Mouse (Mus musculus) stomach, embryonic 16.5 days (tissue): Measurements from ENCODE around the gene Prr14. TPM values are rescaled to one million over a fixed set of nuclear protein-coding genes. Genes with fewer than 3 reads are reported as not detected.
"Not testable (repeated sequence)": the region's sequence is repeated elsewhere in the genome, so short reads cannot be mapped to it uniquely, and the experiment has no call there.

ENCODE experiments used
- ATAC-seq: fragments of 200-750 bp; cut with Nextera tagmentation; 2 replicates; pipeline ENCODE4 v1.8.0; 2017; ENCODE audit warnings: moderate number of reproducible peaks, moderate TSS enrichment; ENCODE audit not compliant: insufficient read depth, low FRiP score
- H3K27ac ChIP-seq: fragments of 300-500 bp; sonication (generic); 2 replicates; pipeline ENCODE4 v1.5.1; 2014; ENCODE audit warnings: low read length
- H3K27me3 ChIP-seq: fragments of 300-500 bp; sonication (generic); 2 replicates; pipeline ENCODE4 v1.6.1; 2014; ENCODE audit warnings: low read length, control low read depth, mixed read lengths; ENCODE audit not compliant: control insufficient read depth, insufficient read depth
- H3K36me3 ChIP-seq: fragments of 300-500 bp; sonication (generic); 2 replicates; pipeline ENCODE4 v1.6.1; 2014; ENCODE audit warnings: low read length; ENCODE audit not compliant: control insufficient read depth, insufficient read depth
- H3K4me1 ChIP-seq: fragments of 300-500 bp; sonication (generic); 2 replicates; pipeline ENCODE4 v1.6.1; 2014; ENCODE audit warnings: low read length, control low read depth, mixed read lengths; ENCODE audit not compliant: control insufficient read depth, insufficient read depth
- H3K4me2 ChIP-seq: fragments of 300-500 bp; sonication (generic); 2 replicates; pipeline ENCODE4 v1.6.1; 2014; ENCODE audit warnings: low read depth, low read length, mixed read lengths
- H3K4me3 ChIP-seq: fragments of 300-500 bp; sonication (generic); replicated peaks from 2 replicates; pipeline ENCODE4 v1.5.1; 2014; ENCODE audit warnings: mild to moderate bottlenecking, low read length
- H3K9ac ChIP-seq: fragments of 300-500 bp; sonication (generic); 2 replicates; pipeline ENCODE4 v1.6.1; 2014; ENCODE audit warnings: low read length
- H3K9me3 ChIP-seq: fragments of 300-500 bp; sonication (generic); replicated peaks from 2 replicates; pipeline ENCODE4 v1.6.1; 2016; ENCODE audit warnings: low read length, control low read depth; ENCODE audit not compliant: control insufficient read depth
- WGBS: fragments of 180-500 bp; shearing (Covaris S2); extraction: QIAGEN DNeasy Blood & Tissue Kit; methylation state at CpG from one replicate; pipeline ENCODE4 v1.1.7; 2014; 5-methylcytosine and 5-hydroxymethylcytosine counted together
- polyA plus RNA-seq: library from polyadenylated mRNA; unstranded; fragments of >200 nt; fragmentation: Nextera tagmentation; extraction: Ambion mirVana; gene quantifications from 2 replicates; pipeline ENCODE4 v1.2.1, GENCODE M21; 2015

Gene Prr14
- 35.9 and 37.8 TPM in 2 replicates for polyA plus RNA-seq

- H3K27me3 ChIP-seq, H3K27ac ChIP-seq, ATAC-seq, H3K4me3 ChIP-seq, H3K4me2 ChIP-seq, H3K9me3 ChIP-seq, H3K9ac ChIP-seq, H3K4me1 ChIP-seq: not testable (repeated sequence)
- WGBS, result 94% methylated on average over 8 of the region's 8 CpGs
- H3K36me3 ChIP-seq, result peaks cover 34% of the 10 kb centered on the region
These were observed at the start of gene Prr14 for GRCm38 (mm10) chr7:127459311-127459710. Gene Prr14 (plus strand): TSS chr7:127459611.

GRCm38 (mm10) chr7:127411418-127411817 is 48.0 kb upstream of the Prr14 start:
- H3K4me2 ChIP-seq, result no peak overlapping the region
- WGBS, result 74% methylated on average over 2 of the region's 2 CpGs
- no peak for ATAC-seq
- H3K36me3 ChIP-seq, result no peaks in the 10 kb centered on the region
- no peaks in the 10 kb centered on the region for H3K4me1 ChIP-seq
- no peak overlapping the region for H3K4me3 ChIP-seq
- no peak overlapping the region for H3K9ac ChIP-seq
- H3K27me3 ChIP-seq, result no peaks in the 10 kb centered on the region
- no peaks in the 10 kb centered on the region for H3K9me3 ChIP-seq
- H3K27ac ChIP-seq, result no peak overlapping the region

DNA sequence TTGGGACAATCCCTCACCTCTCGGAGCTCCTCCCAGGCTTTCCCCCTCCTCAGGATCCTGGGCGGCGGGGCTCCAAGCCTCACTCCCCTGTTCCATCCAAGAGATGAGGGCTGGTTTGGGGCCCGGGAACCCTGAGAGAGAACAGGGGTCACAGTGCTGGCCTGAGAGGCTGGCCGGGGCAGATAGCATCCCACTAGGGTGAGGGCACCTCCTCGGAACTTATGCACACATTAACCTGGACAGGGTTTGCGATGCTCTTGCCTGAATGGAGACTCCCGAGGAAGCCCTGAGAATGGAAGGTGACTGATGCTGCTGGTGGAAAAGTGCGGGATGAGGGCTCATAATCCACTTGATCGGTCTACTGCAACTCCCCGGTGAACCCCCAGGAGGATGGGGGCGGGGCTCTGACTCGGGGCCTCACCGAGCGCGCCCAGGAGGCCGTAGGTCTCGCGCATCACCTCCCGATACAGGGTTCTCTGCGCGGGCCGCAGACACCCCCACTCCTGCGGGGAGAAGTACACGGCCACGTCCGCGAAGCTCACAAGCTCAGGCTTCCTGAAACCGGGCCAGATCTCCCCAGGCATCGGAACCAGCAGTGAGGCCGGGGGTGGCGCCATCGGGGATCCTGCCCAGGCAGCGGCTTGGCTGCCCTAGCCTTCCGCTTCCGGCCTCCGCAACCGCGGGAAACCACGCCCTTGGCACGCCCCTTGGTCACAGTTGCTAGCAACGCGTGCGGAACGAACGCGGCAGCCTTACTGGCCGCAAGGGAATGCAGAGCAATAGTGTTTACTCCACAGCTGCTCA is 37.8 kb upstream of the Prr14 start, which contains the start of gene Zfp688:
Zfp688 (minus strand) TSS at position 681 of the 804 bp plus-strand sequence.
- Histone ChIP-seq H3K36me3 (no peaks in the 10 kb centered on the region), H3K4me1 (0 out of 2 replicates have a peak, but pooled peaks cover 5% of the 10 kb centered on the region), H3K4me2 (peak within 1 kb of the TSS; percentile 63), H3K27me3 (no peaks in the 10 kb centered on the region), H3K9ac (peak within 1 kb of the TSS; percentile 83), H3K27ac (0 out of 2 replicates have a peak within 1 kb of the TSS, but pooled peaks have one; percentile 40), H3K9me3 (no peaks in the 10 kb centered on the region), H3K4me3 (peak within 1 kb of the TSS; percentile 71)
- under 1% methylated on average over 48 of the region's 48 CpGs for WGBS
- peak; percentile 95 for ATAC-seq

DNA sequence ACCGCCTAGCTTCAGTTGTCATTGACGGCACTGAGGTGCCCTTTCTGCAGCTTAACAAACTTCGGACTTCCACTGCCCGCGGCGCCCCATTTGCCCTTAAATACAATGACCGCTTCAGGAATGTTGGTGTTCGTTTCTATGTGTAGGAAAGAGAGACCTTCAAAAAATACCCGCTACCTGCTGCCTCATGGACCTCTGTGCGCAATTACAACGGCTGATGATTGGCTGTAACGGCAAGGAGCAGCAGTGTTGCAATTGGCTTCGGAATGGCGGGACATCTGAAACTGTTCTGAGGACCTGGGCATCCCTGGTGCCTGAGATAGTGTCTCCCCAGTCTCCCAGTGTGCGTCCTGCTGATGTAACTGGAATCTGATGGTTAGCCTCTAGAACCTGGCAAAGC is 37.2 kb upstream of the Prr14 start:
- Histone ChIP-seq H3K4me3 (peak overlapping the region; percentile 71), H3K9ac (peak overlapping the region; percentile 83; the same call in 1 of the 2 replicates), H3K27me3 (no peaks in the 10 kb centered on the region), H3K9me3 (no peaks in the 10 kb centered on the region), H3K27ac (no peak overlapping the region), H3K36me3 (no peaks in the 10 kb centered on the region), H3K4me1 (0 out of 2 replicates have a peak, but pooled peaks cover 5% of the 10 kb centered on the region), H3K4me2 (peak overlapping the region; percentile 63)
- 1% methylated on average over 15 of the region's 15 CpGs for WGBS
- peak; percentile 30; the same call in 1 of the 2 replicates for ATAC-seq

- Histone ChIP-seq H3K27ac (no peak overlapping the region), H3K9me3 (no peaks in the 10 kb centered on the region), H3K9ac (no peak overlapping the region), H3K36me3 (no peaks in the 10 kb centered on the region), H3K4me3 (no peak overlapping the region), H3K4me2 (no peak overlapping the region), H3K27me3 (no peaks in the 10 kb centered on the region), H3K4me1 (0 out of 2 replicates have a peak, but pooled peaks cover 5% of the 10 kb centered on the region)
- WGBS, result 88% methylated on average over 3 of the region's 3 CpGs
- ATAC-seq, result no peak
These were observed 34.1 kb upstream of the Prr14 start for GRCm38 (mm10) chr7:127425291-127425690.

DNA sequence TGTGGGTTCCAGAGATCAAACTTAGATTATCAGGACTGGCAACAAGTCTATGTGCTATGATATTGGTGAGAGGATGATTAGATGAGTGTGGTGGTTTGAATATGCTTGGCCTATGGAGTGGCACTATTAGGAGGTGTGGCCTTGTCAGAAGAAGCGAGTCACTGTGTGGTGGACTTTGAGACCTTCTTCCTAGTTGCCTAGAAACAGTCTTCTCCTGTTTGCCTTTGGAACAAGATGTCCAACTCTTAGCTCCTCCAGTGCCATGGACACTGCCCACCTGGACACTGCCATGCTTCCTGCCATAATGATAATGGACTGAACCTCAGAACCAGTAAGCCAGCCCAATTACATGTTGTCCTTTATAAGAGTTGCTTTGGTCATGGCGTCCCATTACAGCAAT is 33.5 kb upstream of the Prr14 start:
- no peak overlapping the region for H3K4me2 ChIP-seq
- no peak overlapping the region for H3K9ac ChIP-seq
- H3K27ac ChIP-seq, result no peak overlapping the region
- H3K36me3 ChIP-seq, result no peaks in the 10 kb centered on the region
- ATAC-seq, result no peak
- H3K9me3 ChIP-seq, result no peaks in the 10 kb centered on the region
- no peaks in the 10 kb centered on the region for H3K27me3 ChIP-seq
- no peak overlapping the region for H3K4me3 ChIP-seq
- 0 out of 2 replicates have a peak, but pooled peaks cover 5% of the 10 kb centered on the region for H3K4me1 ChIP-seq
- WGBS, result 82% methylated on average over 2 of the region's 2 CpGs

- WGBS, result 67% methylated on average over 3 of the region's 3 CpGs
- no peak for ATAC-seq
- no peak overlapping the region for H3K27ac ChIP-seq
These were observed 33.1 kb upstream of the Prr14 start for GRCm38 (mm10) chr7:127426354-127426753.

DNA sequence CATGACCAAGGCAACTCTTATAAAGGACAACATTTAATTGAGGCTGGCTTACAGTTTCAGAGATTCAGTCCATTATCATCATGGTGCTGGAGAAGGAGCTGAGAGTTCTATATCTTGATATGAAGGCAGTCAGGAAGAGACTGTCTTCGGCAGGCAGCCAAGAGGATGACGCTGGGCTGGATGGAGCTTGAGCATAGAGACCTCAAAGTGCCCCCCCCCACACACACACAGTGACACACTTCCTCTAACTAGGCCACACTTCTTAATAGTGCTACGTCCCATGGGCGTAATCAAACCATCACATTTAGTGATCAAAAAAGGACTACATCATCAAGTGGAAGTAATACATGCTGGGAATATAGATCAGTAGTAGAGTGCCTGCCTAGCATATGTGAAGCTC is 24.2 kb upstream of the Prr14 start:
- H3K36me3 ChIP-seq, result no peaks in the 10 kb centered on the region
- no peaks in the 10 kb centered on the region for H3K4me1 ChIP-seq
- peaks cover 6% of the 10 kb centered on the region; the same call in 1 of the 2 replicates for H3K9me3 ChIP-seq
- no peak overlapping the region for H3K4me2 ChIP-seq
- H3K27ac ChIP-seq, result no peak overlapping the region
- H3K27me3 ChIP-seq, result no peaks in the 10 kb centered on the region
- 87% methylated on average over 4 of the region's 4 CpGs for WGBS
- H3K9ac ChIP-seq, result no peak overlapping the region
- ATAC-seq, result no peak
- no peak overlapping the region for H3K4me3 ChIP-seq

More at GRCm38 (mm10) chr7:127426354-127426753, 33.1 kb upstream of the Prr14 start:
- no peaks in the 10 kb centered on the region for H3K36me3 ChIP-seq
- no peak overlapping the region for H3K4me2 ChIP-seq
- H3K9me3 ChIP-seq, result no peaks in the 10 kb centered on the region
- no peak overlapping the region for H3K4me3 ChIP-seq
- 0 out of 2 replicates have a peak, but pooled peaks cover under 1% of the 10 kb centered on the region for H3K4me1 ChIP-seq
- H3K27me3 ChIP-seq, result no peaks in the 10 kb centered on the region
- H3K9ac ChIP-seq, result no peak overlapping the region

DNA sequence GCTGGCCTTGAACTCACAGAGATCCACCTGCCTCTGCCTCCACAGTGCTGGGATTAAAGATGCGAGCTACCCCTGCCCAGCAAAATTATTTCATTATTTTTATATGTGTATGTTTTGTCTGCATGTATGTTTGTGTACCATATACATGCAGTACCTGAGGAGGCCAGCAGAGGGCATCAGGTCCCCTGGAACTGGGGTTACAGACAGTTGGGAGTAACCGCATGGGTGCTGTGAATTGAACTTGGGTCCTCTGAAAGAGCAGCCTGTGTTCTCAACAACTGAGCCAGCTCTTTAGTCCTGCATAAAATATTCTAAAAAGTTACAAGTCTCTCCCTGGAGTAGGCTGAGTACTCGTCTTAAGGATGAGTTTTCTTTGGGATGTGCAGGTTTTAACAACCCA is 21.7 kb upstream of the Prr14 start:
- no peak for ATAC-seq
- H3K4me2 ChIP-seq, result no peak overlapping the region
- no peaks in the 10 kb centered on the region for H3K27me3 ChIP-seq
- H3K9me3 ChIP-seq, result peaks cover 6% of the 10 kb centered on the region; the same call in 1 of the 2 replicates
- WGBS, result 85% methylated on average over 3 of the region's 3 CpGs
- no peak overlapping the region for H3K4me3 ChIP-seq
- no peaks in the 10 kb centered on the region for H3K4me1 ChIP-seq
- no peaks in the 10 kb centered on the region; the same call in 1 of the 2 replicates for H3K36me3 ChIP-seq
- no peak overlapping the region for H3K9ac ChIP-seq
- H3K27ac ChIP-seq, result no peak overlapping the region
